Mouse (Mus musculus) midbrain, embryonic 13.5 days (tissue): ENCODE results near the gene Wwox. TPM values are rescaled to one million over a fixed set of nuclear protein-coding genes. Genes with fewer than 3 reads are reported as not detected.

ENCODE experiments used
- ATAC-seq: fragments of 200-750 bp; cut with Nextera tagmentation; 2 replicates; pipeline ENCODE4 v1.8.0; 2017; ENCODE audit warnings: mild to moderate bottlenecking, moderate TSS enrichment, moderate library complexity
- H3K27ac ChIP-seq: fragments of 300-500 bp; sonication (generic); 2 replicates; pipeline ENCODE4 v1.5.1; 2015; ENCODE audit warnings: inconsistent platforms, mild to moderate bottlenecking, moderate library complexity
- H3K27me3 ChIP-seq: fragments of 300-500 bp; sonication (generic); 2 replicates; pipeline ENCODE4 v1.6.1; 2015; ENCODE audit warnings: mild to moderate bottlenecking, inconsistent platforms
- H3K36me3 ChIP-seq: fragments of 300-500 bp; sonication (generic); 2 replicates; pipeline ENCODE4 v1.6.1; 2015; ENCODE audit warnings: mild to moderate bottlenecking, inconsistent platforms
- H3K4me1 ChIP-seq: fragments of 300-500 bp; sonication (generic); replicated peaks from 2 replicates; pipeline ENCODE4 v1.6.1; 2015; ENCODE audit warnings: inconsistent platforms
- H3K4me2 ChIP-seq: fragments of 300-500 bp; sonication (generic); replicated peaks from 2 replicates; pipeline ENCODE4 v1.6.1; 2015; ENCODE audit warnings: moderate library complexity, mild to moderate bottlenecking, inconsistent platforms
- H3K4me3 ChIP-seq: fragments of 300-500 bp; sonication (generic); replicated peaks from 2 replicates; pipeline ENCODE4 v1.5.1; 2015; ENCODE audit warnings: mild to moderate bottlenecking, inconsistent platforms
- H3K9ac ChIP-seq: fragments of 300-500 bp; sonication (generic); replicated peaks from 2 replicates; pipeline ENCODE4 v1.6.1; 2015; ENCODE audit warnings: mild to moderate bottlenecking, inconsistent platforms
- H3K9me3 ChIP-seq: fragments of 300-500 bp; sonication (generic); 2 replicates; pipeline ENCODE4 v1.6.1; 2016; ENCODE audit warnings: mild to moderate bottlenecking, inconsistent platforms
- WGBS: fragments of 180-500 bp; shearing (Covaris S2); methylation state at CpG from one replicate; pipeline ENCODE4 v1.1.7; 2015; 5-methylcytosine and 5-hydroxymethylcytosine counted together
- polyA plus RNA-seq: library from polyadenylated mRNA; unstranded; fragments of >200 nt; fragmentation: Nextera tagmentation; extraction: Ambion mirVana; gene quantifications from 2 replicates; pipeline ENCODE4 v1.2.1, GENCODE M21; 2015

The Wwox gene
- polyA plus RNA-seq, 1 experiment from 2014 or later = 12.4 TPM

DNA sequence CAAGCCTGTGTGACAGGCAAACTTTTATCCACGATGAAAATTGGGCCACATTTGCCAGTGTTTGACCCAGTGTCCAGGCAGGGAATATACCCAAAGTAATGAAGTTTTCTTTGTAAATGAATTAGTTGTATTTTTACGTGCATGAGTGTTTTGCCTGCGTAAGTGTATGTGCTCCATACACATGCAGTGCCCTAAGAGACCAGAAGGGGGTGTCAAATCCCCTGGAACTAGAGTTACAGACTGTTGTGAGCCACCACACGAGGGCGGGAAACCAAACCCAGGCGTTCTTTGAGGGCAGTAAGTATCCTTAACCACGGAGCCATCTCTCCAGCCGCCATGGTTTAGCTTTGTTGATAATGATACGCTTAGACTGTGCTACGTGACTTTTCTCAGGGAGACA, 755.9 kb downstream of the Wwox start:
- no peak for ATAC-seq
- Histone ChIP-seq H3K27ac (no peak overlapping the region), H3K27me3 (peaks cover 18% of the 10 kb centered on the region), H3K36me3 (no peaks in the 10 kb centered on the region), H3K4me2 (no peak overlapping the region), H3K4me3 (no peak overlapping the region), H3K4me1 (peaks cover 13% of the 10 kb centered on the region), H3K9ac (no peak overlapping the region), H3K9me3 (no peaks in the 10 kb centered on the region)
- 89% methylated on average over 10 of the region's 10 CpGs for WGBS

DNA sequence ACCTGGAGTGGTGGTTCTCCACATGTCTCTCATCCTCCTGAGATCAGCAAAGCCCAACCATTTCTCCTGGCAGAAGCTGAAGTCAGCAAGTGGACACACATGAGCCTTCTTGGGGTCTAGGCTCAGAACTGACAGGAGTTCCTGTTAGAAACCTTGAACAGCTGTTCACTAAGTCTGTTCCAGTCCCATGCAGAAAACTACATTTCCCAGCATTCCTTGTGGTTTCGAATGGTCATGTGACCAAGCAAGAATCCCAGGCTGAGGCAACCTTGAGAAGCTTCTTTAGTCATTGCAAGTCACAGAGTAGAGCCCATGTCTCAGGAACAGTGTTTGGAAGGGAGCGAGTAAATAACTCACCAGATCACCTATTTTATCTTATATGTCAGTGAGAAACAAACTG, 757.4 kb downstream of the Wwox start:
- WGBS = 68% methylated on average over 2 of the region's 2 CpGs

DNA sequence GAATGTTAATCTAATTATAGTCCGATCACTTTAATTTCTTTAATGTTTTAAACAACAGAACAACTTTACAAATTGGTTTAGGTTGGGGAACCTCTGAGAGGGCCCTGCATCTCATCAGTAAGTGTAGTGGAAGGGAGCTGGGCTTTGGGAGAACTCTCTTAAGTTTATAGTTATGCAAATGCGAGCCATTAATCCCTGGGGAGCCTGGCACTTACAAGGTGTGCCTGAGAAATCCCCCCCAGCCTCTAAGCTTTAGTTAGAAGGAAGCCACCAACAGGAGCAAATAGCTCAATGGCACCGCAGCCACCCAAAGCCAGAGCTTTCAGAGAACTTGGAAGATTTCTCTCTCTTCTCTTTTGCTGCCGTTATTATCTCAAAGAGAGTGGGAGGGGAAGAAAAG, 759.7 kb downstream of the Wwox start:
- no peak for ATAC-seq
- Histone ChIP-seq H3K4me2 (no peak overlapping the region), H3K36me3 (no peaks in the 10 kb centered on the region), H3K4me3 (no peak overlapping the region), H3K9me3 (no peaks in the 10 kb centered on the region), H3K27me3 (peaks cover 19% of the 10 kb centered on the region), H3K4me1 (peaks cover 20% of the 10 kb centered on the region), H3K27ac (no peak overlapping the region), H3K9ac (no peak overlapping the region)
- 12% methylated on average over 4 of the region's 4 CpGs for WGBS

More for the DNA sequence above, 757.4 kb downstream of the Wwox start:
- H3K36me3 ChIP-seq = no peaks in the 10 kb centered on the region
- peaks cover 19% of the 10 kb centered on the region for H3K4me1 ChIP-seq
- no peak overlapping the region for H3K4me3 ChIP-seq
- H3K27ac ChIP-seq = no peak overlapping the region
- H3K9ac ChIP-seq = no peak overlapping the region
- peaks cover 19% of the 10 kb centered on the region for H3K27me3 ChIP-seq
- ATAC-seq = 0 out of 2 replicates have a peak, but pooled peaks have one; percentile 11
- H3K4me2 ChIP-seq = no peak overlapping the region
- H3K9me3 ChIP-seq = no peaks in the 10 kb centered on the region

DNA sequence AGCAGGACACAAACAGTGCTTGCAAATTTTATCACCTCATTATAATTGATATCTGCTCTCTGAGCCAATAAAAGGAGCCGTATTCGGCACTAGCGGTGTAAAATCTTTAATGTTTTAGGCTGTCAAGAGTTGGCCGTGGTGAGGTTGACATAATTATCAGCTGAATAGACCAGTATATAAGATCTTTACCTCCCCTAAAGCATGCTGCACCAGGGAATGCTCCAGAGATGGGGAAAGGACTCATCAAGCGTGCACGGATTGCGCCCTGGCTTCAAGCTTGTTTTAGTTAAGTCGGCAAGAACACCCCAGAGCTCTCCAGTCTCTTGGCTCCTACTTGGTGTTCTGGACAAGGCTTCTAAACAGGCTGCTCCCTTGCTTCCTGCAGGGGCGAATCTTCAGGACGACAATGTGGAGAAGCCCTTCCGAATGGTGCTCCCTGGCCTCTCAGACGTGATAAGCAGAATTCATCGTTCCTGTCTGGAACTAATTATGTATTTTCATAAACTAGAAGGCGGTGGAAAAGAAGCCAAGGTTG, 760.2 kb downstream of the Wwox start:
- WGBS = 18% methylated on average over 14 of the region's 14 CpGs
- H3K4me2 ChIP-seq = no peak overlapping the region

DNA sequence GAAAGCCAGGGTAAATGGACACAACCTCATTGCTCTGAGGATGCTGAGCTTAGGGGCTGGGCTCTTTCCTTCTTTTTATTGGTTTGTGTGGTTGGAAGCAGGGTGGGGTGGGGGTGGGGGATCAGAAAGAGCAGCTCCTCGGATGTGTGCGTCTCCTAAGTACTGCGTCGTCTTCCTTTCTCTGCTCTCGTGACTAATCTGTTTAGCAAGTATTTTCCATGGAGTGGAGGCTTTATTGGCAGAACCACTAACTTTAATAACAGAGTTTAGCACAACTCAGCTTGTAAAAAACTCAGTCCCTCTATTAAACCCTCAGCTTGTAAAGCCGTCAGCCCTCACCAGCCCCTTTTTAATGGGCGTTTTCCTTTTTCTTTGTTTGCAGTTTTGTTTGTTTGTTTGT, 762.3 kb downstream of the Wwox start:
- no peak overlapping the region for H3K4me3 ChIP-seq
- H3K9me3 ChIP-seq = no peaks in the 10 kb centered on the region
- H3K27me3 ChIP-seq = peaks cover 25% of the 10 kb centered on the region
- H3K4me1 ChIP-seq = peaks cover 20% of the 10 kb centered on the region
- H3K4me2 ChIP-seq = no peak overlapping the region
- 0 out of 2 replicates have a peak, but pooled peaks have one; percentile 62 for ATAC-seq
- no peak overlapping the region for H3K27ac ChIP-seq
- 25% methylated on average over 7 of the region's 7 CpGs for WGBS
- no peak overlapping the region for H3K9ac ChIP-seq
- no peaks in the 10 kb centered on the region for H3K36me3 ChIP-seq

More for the DNA sequence above, 760.2 kb downstream of the Wwox start:
- Histone ChIP-seq H3K36me3 (no peaks in the 10 kb centered on the region), H3K9ac (no peak overlapping the region), H3K27ac (no peak overlapping the region), H3K4me1 (peaks cover 20% of the 10 kb centered on the region), H3K4me3 (no peak overlapping the region), H3K9me3 (no peaks in the 10 kb centered on the region), H3K27me3 (peaks cover 19% of the 10 kb centered on the region)
- ATAC-seq = no peak

DNA sequence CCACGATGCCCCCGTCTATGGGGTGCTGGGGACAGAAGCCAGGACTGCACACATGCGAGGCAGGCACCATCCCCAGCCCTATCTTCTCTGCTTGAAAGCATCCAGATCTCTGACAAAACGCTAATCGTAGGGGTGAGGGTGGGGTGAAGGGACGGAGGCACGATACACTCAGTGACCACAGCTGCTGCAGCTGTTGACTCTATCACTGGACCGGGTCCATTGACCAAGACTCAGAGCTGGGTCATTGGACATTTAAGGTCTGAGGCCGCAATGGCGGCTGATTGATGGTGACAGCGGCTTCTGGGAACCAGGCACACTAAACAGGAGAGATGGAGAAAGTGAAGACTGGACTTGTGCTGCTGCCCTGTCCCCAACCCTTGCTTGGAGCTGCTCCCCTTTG, 768.0 kb downstream of the Wwox start:
- Histone ChIP-seq H3K36me3 (no peaks in the 10 kb centered on the region), H3K27me3 (peaks cover 17% of the 10 kb centered on the region), H3K27ac (no peak overlapping the region), H3K4me2 (no peak overlapping the region), H3K9ac (no peak overlapping the region), H3K9me3 (no peaks in the 10 kb centered on the region), H3K4me1 (peaks cover 11% of the 10 kb centered on the region), H3K4me3 (no peak overlapping the region)
- ATAC-seq = 0 out of 2 replicates have a peak, but pooled peaks have one; percentile 17
- WGBS = 91% methylated on average over 11 of the region's 11 CpGs

DNA sequence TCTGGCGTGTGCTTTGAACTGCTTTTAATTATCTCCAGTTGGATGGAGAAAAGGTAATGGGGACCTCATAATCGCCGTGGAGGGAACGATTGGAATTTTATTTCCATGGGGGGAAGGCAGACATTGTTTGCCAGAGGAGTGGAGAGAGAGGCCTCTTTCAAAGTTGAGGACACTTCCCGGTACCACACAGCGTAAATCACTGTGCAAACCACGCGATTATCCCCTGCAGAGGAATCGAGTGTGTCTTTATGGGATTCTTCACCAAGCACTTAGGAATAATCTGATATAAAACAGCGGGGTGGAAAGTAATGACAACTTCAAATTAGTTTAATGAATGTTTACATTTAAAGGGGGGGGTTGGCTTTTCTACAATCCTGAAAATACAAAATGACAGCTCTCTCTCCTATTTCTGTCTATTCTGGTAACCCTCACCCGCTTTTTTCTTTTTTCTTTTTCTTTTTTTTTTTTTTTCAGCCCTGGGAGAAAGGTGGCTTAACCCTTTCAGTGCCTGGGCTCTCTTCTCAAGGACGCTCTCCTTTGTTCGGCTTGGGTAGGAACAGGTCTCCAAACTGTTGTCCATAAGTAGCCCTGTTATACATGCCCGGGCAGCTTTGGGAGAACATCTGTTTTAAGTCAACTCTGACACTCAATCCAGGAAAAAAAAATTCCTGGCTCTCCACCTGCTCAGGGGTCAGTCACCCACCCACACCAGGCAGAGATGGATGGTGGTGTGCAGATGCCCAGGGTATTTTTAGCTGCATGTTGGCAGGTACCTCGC, 769.1 kb downstream of the Wwox start:
- 38% methylated on average over 15 of the region's 15 CpGs for WGBS
- no peak for ATAC-seq
- no peak overlapping the region for H3K27ac ChIP-seq
- no peak overlapping the region for H3K4me3 ChIP-seq
- peaks cover 18% of the 10 kb centered on the region; the same call in 1 of the 2 replicates for H3K27me3 ChIP-seq
- no peak overlapping the region for H3K9ac ChIP-seq
- no peaks in the 10 kb centered on the region for H3K9me3 ChIP-seq
- no peaks in the 10 kb centered on the region for H3K36me3 ChIP-seq
- H3K4me1 ChIP-seq = peaks cover 11% of the 10 kb centered on the region
- H3K4me2 ChIP-seq = 0 out of 2 replicates have a peak overlapping the region, but pooled peaks have one; percentile 9

DNA sequence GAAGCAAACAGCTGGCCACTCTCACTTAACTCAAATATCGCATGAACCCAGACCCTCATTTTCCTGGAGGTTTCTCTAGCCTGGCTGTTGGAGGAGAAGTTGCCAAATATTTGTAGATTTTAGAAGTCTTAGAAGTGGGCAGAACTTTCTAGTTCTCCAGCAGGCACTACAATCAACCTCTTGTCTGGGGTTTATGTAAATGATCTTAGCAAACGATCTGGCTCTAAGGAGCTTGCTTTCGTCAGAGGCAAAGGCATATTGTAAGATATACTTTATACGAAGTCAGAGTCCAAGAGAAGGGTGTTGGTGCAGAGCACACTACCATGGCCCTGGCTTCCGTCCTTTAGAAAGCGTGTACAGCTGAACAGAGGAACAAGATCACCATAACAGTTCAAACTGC, 770.6 kb downstream of the Wwox start:
- H3K4me3 ChIP-seq = no peak overlapping the region
- no peak overlapping the region for H3K9ac ChIP-seq
- no peaks in the 10 kb centered on the region for H3K36me3 ChIP-seq
- no peak for ATAC-seq
- H3K27me3 ChIP-seq = peaks cover 23% of the 10 kb centered on the region; the same call in 1 of the 2 replicates
- WGBS = 57% methylated on average over 6 of the region's 6 CpGs
- peaks cover 11% of the 10 kb centered on the region for H3K4me1 ChIP-seq
- no peaks in the 10 kb centered on the region for H3K9me3 ChIP-seq
- H3K27ac ChIP-seq = no peak overlapping the region
- H3K4me2 ChIP-seq = no peak overlapping the region

DNA sequence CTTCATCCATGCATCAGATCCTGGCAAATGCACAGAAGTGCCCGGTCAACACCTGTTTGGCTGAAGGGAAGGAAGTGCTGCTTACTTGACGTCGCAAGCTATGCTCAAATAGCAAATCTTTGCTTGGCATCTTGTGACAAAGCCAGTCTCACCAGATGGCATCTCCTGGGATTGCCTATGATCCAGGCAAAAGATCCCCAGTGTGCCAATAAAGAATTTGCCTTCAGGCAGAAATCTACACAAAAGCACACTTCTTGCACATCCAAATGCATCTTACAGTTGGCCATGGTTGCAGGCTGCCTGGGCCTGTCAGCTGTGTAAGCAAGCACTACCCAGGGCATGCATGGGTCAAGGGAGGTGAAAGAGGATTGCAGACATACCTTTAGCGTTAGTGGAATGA, 773.7 kb downstream of the Wwox start:
- no peak overlapping the region for H3K27ac ChIP-seq
- 88% methylated on average over 4 of the region's 4 CpGs for WGBS
- no peak overlapping the region for H3K9ac ChIP-seq
- H3K27me3 ChIP-seq = peaks cover 14% of the 10 kb centered on the region; the same call in 1 of the 2 replicates
- H3K4me3 ChIP-seq = no peak overlapping the region
- H3K36me3 ChIP-seq = no peaks in the 10 kb centered on the region
- ATAC-seq = no peak
- no peak overlapping the region for H3K4me2 ChIP-seq
- H3K4me1 ChIP-seq = peaks cover 9% of the 10 kb centered on the region
- H3K9me3 ChIP-seq = no peaks in the 10 kb centered on the region

DNA sequence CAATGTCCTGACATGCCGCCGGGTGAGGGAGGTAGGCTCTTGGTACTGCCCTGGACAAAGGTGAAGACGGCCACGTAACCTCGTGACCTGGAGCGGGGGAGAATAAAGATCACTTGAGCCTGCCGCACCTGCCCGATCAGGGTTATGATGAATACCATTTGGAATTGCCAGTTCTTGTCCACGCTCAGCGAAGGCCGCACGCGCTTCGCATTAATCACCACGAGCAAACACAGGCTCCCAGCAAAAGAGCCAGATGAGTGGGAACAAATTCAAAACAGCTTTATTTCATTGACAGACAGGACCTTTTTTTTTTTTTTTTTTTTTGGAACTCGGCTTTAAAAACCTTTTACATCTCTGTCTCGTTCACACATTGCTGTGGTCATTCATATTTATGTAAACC, 775.4 kb downstream of the Wwox start:
- peaks cover 14% of the 10 kb centered on the region; the same call in 1 of the 2 replicates for H3K27me3 ChIP-seq
- 61% methylated on average over 17 of the region's 17 CpGs for WGBS
- ATAC-seq = no peak
- H3K36me3 ChIP-seq = no peaks in the 10 kb centered on the region
- no peaks in the 10 kb centered on the region for H3K4me1 ChIP-seq
- no peak overlapping the region for H3K4me3 ChIP-seq
- H3K9ac ChIP-seq = no peak overlapping the region
- no peak overlapping the region for H3K27ac ChIP-seq
- H3K4me2 ChIP-seq = no peak overlapping the region
- no peaks in the 10 kb centered on the region for H3K9me3 ChIP-seq

DNA sequence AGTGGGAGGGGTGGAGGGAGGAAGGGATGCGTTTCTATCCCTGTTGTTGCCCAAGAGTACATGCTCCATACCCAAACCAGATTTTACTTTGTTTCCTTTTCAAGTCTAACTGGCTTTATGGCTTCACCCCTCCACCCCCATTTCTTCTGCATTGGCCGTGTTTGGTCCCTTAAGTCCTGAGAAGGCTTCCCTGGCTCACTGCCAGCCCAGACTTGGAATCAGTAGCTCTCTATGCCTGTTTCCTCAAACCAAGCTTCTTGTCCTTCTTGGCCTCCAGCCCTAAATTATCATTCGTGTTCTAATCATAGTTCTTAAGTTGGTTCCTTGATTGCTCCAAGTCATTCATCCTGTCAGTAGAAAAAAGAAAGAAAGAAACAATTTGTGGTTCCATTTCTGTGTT, 777.3 kb downstream of the Wwox start:
- H3K27ac ChIP-seq = no peak overlapping the region
- 79% methylated on average over 3 of the region's 3 CpGs for WGBS
- peaks cover 8% of the 10 kb centered on the region for H3K27me3 ChIP-seq
- H3K4me2 ChIP-seq = no peak overlapping the region
- H3K4me3 ChIP-seq = no peak overlapping the region
- ATAC-seq = no peak
- H3K9ac ChIP-seq = no peak overlapping the region
- H3K4me1 ChIP-seq = no peaks in the 10 kb centered on the region
- H3K9me3 ChIP-seq = no peaks in the 10 kb centered on the region
- H3K36me3 ChIP-seq = no peaks in the 10 kb centered on the region

DNA sequence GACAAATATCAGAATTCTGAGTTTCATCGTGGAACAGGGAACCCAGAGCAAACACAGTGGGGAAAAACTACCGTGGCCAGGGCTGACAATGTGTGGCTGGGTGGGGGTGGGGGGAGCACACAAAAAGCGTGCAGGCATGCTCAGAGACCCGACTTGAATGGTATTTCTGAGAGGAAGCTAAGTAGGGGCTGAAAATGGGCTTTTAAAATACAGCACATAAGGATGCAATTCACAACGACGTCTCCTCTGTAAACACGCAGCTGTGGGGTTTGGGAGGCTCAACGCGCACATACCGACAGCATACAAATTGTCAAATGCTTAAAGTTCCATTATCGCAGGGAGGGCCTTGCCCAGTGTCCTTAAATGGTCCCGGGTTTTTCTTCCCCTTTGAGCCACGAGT, 783.1 kb downstream of the Wwox start:
- Histone ChIP-seq H3K4me2 (no peak overlapping the region), H3K36me3 (no peaks in the 10 kb centered on the region), H3K4me1 (peaks cover 7% of the 10 kb centered on the region), H3K27me3 (no peaks in the 10 kb centered on the region; the same call in 1 of the 2 replicates), H3K9me3 (no peaks in the 10 kb centered on the region), H3K9ac (no peak overlapping the region), H3K4me3 (no peak overlapping the region), H3K27ac (no peak overlapping the region)
- ATAC-seq = no peak
- 68% methylated on average over 13 of the region's 13 CpGs for WGBS
